Mouse (Mus musculus) intestine, postnatal 0 days (tissue): ENCODE results near the gene Cacnb2. TPM values are rescaled to one million over a fixed set of nuclear protein-coding genes. Genes with fewer than 3 reads are reported as not detected.

Source experiments
- ATAC-seq: fragments of 200-750 bp; cut with Nextera tagmentation; 2 replicates; pipeline ENCODE4 v1.8.0; 2017; ENCODE audit warnings: mild to moderate bottlenecking, moderate TSS enrichment, moderate library complexity
- H3K27ac ChIP-seq: fragments of 300-500 bp; sonication (generic); 2 replicates; pipeline ENCODE4 v1.5.1; 2014; ENCODE audit warnings: mild to moderate bottlenecking, low read depth, low read length, moderate library complexity
- H3K27me3 ChIP-seq: fragments of 300-500 bp; sonication (generic); replicated peaks from 2 replicates; pipeline ENCODE4 v1.6.1; 2014; ENCODE audit warnings: low read length, mixed read lengths; ENCODE audit not compliant: control insufficient read depth, insufficient read depth
- H3K36me3 ChIP-seq: fragments of 300-500 bp; sonication (generic); 2 replicates; pipeline ENCODE4 v1.6.1; 2014; ENCODE audit warnings: mild to moderate bottlenecking, moderate library complexity; ENCODE audit not compliant: control insufficient read depth, insufficient read depth
- H3K4me1 ChIP-seq: fragments of 300-500 bp; sonication (generic); replicated peaks from 2 replicates; pipeline ENCODE4 v1.6.1; 2014; ENCODE audit warnings: antibody characterized with exemption, low read length, mixed read lengths; ENCODE audit not compliant: control insufficient read depth, insufficient read depth
- H3K4me2 ChIP-seq: fragments of 300-500 bp; sonication (generic); replicated peaks from 2 replicates; pipeline ENCODE4 v1.6.1; 2014; ENCODE audit warnings: low read depth, mild to moderate bottlenecking, moderate library complexity
- H3K4me3 ChIP-seq: fragments of 300-500 bp; sonication (generic); 2 replicates; pipeline ENCODE4 v1.5.1; 2014; ENCODE audit warnings: low read depth, low read length
- H3K9ac ChIP-seq: fragments of 300-500 bp; sonication (generic); 2 replicates; pipeline ENCODE4 v1.6.1; 2014; ENCODE audit warnings: mild to moderate bottlenecking, low read depth, low read length
- H3K9me3 ChIP-seq: fragments of 300-500 bp; sonication (generic); 2 replicates; pipeline ENCODE4 v1.6.1; 2016; ENCODE audit warnings: mixed run types; ENCODE audit not compliant: control insufficient read depth
- CTCF ChIP-seq: sonication (generic); IDR thresholded peaks from 2 replicates; pipeline ENCODE4 v1.5.1; 2016; ENCODE audit warnings: low read depth, mild to moderate bottlenecking, control low read depth, antibody characterized with exemption, moderate library complexity
- WGBS: fragments of 180-500 bp; shearing (Covaris S2); extraction: QIAGEN DNeasy Blood & Tissue Kit; methylation state at CpG from one replicate; pipeline ENCODE4 v1.1.7; 2014; 5-methylcytosine and 5-hydroxymethylcytosine counted together
- polyA plus RNA-seq: library from polyadenylated mRNA; unstranded; fragments of >200 nt; fragmentation: Nextera tagmentation; extraction: Ambion mirVana; gene quantifications from 2 replicates; pipeline ENCODE4 v1.2.1, GENCODE M21; 2015

The Cacnb2 gene
- polyA plus RNA-seq, 1 experiment from 2014 or later, result 0.99 TPM

DNA sequence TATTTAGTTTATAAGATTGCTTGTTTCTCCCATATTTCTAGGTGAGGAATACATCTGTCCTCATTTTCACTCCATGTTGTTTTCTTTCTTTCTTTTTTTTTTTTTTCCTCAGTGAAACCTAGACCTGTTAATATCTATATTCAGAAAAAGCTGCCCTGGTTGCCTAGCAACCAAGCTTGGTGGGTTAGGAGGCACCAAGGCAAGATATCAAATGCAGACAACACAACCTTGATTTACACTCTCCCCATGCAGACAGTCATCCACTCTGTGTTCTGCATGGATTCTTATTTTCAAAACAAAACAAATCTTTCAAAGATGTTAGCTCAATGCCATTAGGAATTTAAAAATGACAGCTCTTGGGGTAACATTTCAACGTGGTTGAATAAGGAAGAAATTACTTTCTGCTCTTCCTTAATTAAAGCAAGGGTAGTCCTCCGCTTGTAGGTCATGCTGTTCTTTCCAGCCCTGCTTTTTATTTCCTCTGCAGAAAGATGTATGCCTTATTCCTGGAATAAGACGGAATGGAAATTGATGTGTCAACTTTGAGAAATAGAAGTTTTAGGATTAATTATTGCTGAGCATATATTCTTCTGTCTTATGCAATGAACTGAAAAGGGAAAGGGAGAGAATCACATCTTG lies 172.1 kb downstream of the Cacnb2 start:
- Histone ChIP-seq H3K4me2 (no peak overlapping the region), H3K9ac (no peak overlapping the region), H3K4me3 (no peak overlapping the region), H3K36me3 (no peaks in the 10 kb centered on the region), H3K4me1 (no peaks in the 10 kb centered on the region), H3K9me3 (no peaks in the 10 kb centered on the region), H3K27me3 (no peaks in the 10 kb centered on the region), H3K27ac (no peak overlapping the region)
- 75% methylated on average over 3 of the region's 3 CpGs for WGBS
- no peak for ATAC-seq
- no peak for TF ChIP-seq CTCF

- Histone ChIP-seq H3K9me3 (no peaks in the 10 kb centered on the region), H3K9ac (no peak overlapping the region), H3K36me3 (no peaks in the 10 kb centered on the region), H3K4me1 (no peaks in the 10 kb centered on the region), H3K4me3 (no peak overlapping the region), H3K4me2 (no peak overlapping the region), H3K27ac (no peak overlapping the region), H3K27me3 (no peaks in the 10 kb centered on the region)
- no peak for ATAC-seq
- no peak for TF ChIP-seq CTCF
- 92% methylated on average over 2 of the region's 2 CpGs for WGBS
Measured at GRCm38 (mm10) chr2:14787983-14788382, 185.1 kb downstream of the Cacnb2 start.

DNA sequence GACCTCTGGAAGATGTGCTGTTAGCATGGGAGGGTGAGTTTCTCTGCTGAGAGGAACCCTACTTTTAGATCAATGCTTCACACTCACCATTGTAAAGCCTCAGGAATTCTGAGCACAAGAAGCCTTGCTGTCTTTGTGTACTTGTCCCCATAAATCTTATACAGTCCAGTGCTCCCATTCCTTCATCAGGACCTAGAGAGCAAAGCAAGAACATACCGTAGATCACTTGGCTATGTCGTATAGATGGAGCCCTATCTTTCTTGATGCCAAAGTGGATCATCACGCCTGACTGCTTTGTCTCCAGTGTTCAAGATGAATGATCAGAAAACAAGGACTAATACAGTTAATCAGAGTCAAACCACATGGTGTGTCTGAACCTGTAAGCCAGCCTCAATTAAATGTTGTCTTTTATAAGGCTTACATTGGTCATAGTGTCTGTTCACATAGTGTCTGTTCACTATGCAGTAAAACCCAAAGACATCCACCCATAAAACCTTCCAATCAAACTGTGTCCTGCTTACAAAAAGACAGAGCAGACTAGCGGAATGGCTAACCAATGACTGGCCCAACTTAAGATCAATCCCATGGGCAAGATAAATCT lies 198.7 kb downstream of the Cacnb2 start:
- H3K4me2 ChIP-seq, result no peak overlapping the region
- H3K36me3 ChIP-seq, result no peaks in the 10 kb centered on the region
- TF ChIP-seq CTCF, result no peak
- H3K4me1 ChIP-seq, result no peaks in the 10 kb centered on the region
- H3K9ac ChIP-seq, result no peak overlapping the region
- no peak for ATAC-seq
- 94% methylated on average over 4 of the region's 4 CpGs for WGBS
- no peaks in the 10 kb centered on the region for H3K27me3 ChIP-seq
- H3K27ac ChIP-seq, result no peak overlapping the region
- no peak overlapping the region for H3K4me3 ChIP-seq
- H3K9me3 ChIP-seq, result no peaks in the 10 kb centered on the region

DNA sequence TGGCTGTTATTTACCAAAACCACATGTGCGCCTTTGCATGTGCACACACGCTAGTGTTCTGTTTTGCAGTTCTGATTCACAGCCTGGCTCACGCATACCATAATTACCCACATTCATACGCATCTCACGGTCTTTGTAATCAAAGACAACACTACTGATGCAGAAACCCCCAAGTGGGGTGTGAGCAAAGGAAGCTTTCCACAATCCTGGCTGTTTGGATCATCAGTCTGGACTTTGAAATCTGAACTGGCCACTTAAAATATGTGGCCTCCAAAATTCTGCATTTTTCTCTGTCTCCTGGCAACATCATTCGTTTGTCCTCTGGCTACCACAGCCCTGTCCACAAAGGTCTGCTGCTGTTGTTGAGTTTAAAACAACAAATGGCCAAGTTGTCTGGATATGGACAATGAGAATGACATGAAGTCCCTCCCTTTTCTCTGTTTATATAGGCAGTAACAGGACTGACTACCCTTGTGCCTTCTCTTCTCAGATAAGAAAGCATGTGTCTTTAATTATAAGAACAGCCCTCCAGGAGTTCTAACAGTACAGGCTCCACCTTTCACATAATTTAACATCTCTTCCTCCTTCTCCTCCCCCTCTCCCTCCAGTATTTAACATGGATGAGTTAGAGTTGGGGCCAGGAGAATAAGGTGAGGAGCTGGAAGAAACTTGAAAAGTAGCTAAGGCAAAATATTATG lies 204.9 kb downstream of the Cacnb2 start:
- no peaks in the 10 kb centered on the region for H3K9me3 ChIP-seq
- no peaks in the 10 kb centered on the region for H3K27me3 ChIP-seq
- TF ChIP-seq CTCF, result no peak
- no peak overlapping the region for H3K4me2 ChIP-seq
- no peaks in the 10 kb centered on the region for H3K4me1 ChIP-seq
- H3K9ac ChIP-seq, result no peak overlapping the region
- ATAC-seq, result no peak
- H3K4me3 ChIP-seq, result no peak overlapping the region
- H3K36me3 ChIP-seq, result no peaks in the 10 kb centered on the region
- H3K27ac ChIP-seq, result no peak overlapping the region
- WGBS, result 77% methylated on average over 6 of the region's 6 CpGs

GRCm38 (mm10) chr2:14814977-14815376 lies 212.1 kb downstream of the Cacnb2 start:
- no peak for ATAC-seq
- H3K9ac ChIP-seq, result no peak overlapping the region

DNA sequence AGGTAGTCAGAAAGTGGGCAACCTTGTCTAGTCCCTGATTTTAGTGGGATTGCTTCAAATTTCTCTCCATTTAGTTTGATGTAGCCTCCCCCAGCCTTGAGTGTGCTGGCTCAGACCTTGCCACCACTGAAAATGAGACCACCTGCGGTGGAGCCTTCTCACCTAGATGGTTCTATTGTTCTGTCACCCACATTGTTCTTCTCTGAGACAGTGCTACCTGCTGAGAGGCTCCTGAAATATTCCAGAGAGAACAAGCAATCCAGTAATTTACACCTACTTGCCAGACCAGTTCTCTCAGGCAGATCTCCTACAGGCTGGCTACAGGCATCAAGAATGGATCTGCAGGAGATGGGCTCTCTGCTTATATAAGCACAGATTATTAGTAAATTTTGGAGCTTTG lies 215.8 kb downstream of the Cacnb2 start:
- H3K4me1 ChIP-seq, result no peaks in the 10 kb centered on the region
- no peaks in the 10 kb centered on the region for H3K27me3 ChIP-seq
- no peak overlapping the region for H3K4me3 ChIP-seq
- no peak overlapping the region for H3K27ac ChIP-seq
- 29% methylated on average over 1 of the region's 1 CpGs for WGBS
- no peak for ATAC-seq
- no peaks in the 10 kb centered on the region for H3K9me3 ChIP-seq
- H3K36me3 ChIP-seq, result no peaks in the 10 kb centered on the region
- no peak for TF ChIP-seq CTCF
- no peak overlapping the region for H3K4me2 ChIP-seq
- no peak overlapping the region for H3K9ac ChIP-seq

More at GRCm38 (mm10) chr2:14814977-14815376, 212.1 kb downstream of the Cacnb2 start:
- Histone ChIP-seq H3K4me3 (no peak overlapping the region), H3K36me3 (no peaks in the 10 kb centered on the region), H3K9me3 (no peaks in the 10 kb centered on the region), H3K4me1 (no peaks in the 10 kb centered on the region), H3K27ac (no peak overlapping the region), H3K4me2 (no peak overlapping the region), H3K27me3 (no peaks in the 10 kb centered on the region)
- no peak for TF ChIP-seq CTCF
